Mouse (Mus musculus) adrenal gland, postnatal 10 days (tissue): ENCODE results near the gene Prkca. TPM values are rescaled to one million over a fixed set of nuclear protein-coding genes. Genes with fewer than 3 reads are reported as not detected.

Source experiments
- DNase-seq: peaks from one replicate; pipeline ENCODE4 v3.0.0; 2021; ENCODE audit warnings: mixed read lengths
- total RNA-seq, 2 experiments: library from RNA; stranded (reverse); gene quantifications; 2 replicates each; pipeline ENCODE4 v1.2.3; 2021

The Prkca gene
- total RNA-seq, 2 experiments from 2014 or later, result 10.3 to 16.3 TPM

DNA sequence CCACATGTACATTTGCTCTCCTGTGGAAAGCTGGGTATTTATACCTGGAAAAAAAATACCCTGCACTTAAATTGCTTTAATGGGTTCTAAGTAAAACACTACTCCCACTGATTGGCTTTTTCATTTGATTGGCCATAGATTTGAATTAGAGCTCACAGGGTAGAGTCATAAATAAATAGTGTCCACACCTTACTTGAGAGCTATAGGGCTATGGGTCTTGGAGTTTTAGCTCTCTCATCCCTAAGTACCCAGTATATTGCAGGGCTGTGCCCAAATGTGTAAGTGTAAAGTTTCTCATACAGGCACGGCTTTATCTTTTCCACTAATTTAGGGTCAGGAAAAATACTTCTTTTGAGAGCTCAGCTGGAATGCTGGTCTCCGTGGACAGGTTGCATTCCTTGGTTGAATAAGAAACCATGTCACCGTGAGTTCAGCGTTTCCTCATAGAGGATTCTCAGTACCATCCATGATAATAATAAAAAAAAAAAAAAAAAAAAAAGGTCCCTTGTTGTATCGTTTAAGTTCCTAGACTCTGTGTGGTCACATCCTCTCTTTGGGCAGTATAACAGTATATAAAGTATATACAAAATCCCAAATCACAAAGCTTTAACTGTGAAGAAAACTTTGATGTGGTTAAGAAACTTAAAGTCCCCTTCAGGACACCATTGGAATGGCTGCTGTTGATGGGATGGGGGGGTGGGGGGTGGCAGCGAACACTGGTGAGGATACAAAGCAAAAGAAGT is 82.8 kb downstream of the Prkca start:
- DNase-seq, result no peak

GRCm38 (mm10) chr11:108259391-108259790 is 84.3 kb downstream of the Prkca start:
- peak; percentile 51 for DNase-seq

DNA sequence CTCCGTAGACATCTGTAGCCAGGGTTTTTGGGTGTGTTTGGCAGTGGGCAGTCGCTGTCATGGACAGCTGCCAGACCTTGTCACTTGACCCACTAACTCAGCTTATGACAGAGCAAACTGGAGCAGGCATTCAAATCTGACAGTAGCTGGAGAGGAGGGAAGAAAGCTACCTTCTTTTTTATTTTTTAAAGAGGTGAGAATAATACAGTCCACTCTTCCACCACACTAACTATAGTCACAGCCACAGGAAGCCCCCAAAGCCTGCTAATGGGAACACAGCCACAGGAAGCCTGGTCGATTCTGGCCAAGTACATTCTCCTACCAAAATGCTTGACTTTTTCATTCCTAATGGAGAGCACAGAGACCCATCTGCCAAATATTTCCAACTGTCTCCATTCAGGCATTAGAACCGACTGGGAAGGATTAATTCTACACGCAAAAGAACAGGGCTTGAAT is 84.9 kb downstream of the Prkca start:
- peak; percentile 70 for DNase-seq

- DNase-seq, result no peak
Measured at GRCm38 (mm10) chr11:108257921-108258320, 85.8 kb downstream of the Prkca start.

DNA sequence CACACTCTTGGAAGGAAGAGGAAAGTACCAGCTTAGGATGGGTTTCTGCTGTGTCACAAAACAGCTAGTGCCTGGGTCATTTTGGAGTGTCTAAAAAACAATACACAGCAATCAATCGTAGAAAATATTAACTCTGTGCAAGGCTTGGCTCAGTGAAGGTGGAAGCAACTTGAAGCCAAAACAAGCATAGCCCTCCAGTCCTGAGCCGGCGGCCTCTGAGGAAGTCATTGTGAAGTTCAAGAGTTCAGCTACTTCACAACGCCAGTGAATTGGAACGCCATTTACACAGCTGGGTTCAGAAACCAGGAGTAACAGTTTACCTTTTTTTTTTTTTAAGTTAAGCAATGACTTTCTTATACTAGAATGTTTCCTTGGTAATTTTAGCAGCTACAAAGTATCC is 89.0 kb downstream of the Prkca start:
- DNase-seq, result no peak

GRCm38 (mm10) chr11:108251924-108252775 is 91.6 kb downstream of the Prkca start:
- no peak for DNase-seq

GRCm38 (mm10) chr11:108250829-108251637 is 92.7 kb downstream of the Prkca start:
- no peak for DNase-seq

- DNase-seq, result no peak
Measured at GRCm38 (mm10) chr11:108250146-108250635, 93.5 kb downstream of the Prkca start.

DNA sequence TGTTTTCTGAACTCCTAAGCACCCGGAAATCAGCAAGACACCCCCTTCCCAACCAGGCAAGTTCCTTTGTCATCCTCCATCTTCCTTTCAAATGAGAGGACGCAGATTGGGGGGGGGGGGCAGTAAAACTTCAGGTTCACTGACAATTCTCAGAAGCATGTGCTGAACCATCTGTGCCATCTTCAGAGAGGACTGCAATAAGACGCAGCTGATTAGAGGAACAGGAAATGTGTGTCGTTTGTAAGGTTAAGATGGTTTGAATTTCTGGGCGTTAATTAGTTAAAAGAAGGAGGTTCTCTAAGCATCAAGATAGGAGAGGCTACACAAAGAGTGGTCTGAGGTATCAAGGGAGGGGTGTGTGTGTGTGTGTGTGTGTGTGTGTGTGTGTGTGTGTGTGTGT is 94.2 kb downstream of the Prkca start:
- DNase-seq, result no peak

GRCm38 (mm10) chr11:108249047-108249403 is 94.7 kb downstream of the Prkca start:
- no peak for DNase-seq

DNA sequence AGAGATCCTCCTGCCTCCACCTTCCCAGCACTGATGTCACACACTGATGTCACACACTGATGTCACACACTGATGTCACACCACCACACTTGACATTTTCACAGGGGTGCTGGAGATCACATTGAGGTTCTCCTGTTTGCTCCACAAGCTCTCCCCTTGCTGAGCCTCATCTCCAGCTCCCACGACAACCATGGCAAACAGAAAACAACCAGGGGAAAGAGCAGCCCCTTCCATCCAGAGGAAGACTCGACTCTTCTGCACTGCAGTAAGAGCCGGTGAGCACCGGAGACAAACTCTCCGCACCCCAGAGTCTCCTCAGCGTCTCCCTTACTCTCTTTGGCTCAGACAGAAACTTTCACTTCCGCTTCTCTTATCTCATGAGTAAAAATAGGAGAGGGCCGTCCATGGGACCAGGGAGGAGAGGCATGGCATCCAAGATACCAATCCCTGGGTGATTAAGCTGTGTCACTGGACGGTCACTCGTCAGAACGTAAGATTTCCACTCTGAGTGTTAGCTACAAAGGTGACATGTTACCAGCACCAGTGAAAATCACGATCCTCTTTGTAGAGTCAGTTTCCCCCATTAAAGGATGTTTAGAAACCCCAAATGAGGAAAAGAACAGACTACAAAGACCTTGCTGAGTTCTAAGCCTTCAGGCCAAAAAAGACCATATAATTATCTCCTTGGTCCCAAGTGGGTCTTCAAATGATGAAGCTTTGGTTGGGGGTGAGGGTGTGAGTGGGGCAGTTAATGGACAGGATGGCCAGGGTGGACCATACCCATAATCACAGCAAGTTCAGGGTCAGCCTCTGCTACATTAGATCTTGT is 95.3 kb downstream of the Prkca start:
- DNase-seq, result no peak

- DNase-seq, result no peak
Measured at GRCm38 (mm10) chr11:108247121-108247863, 96.4 kb downstream of the Prkca start.

- DNase-seq, result no peak
Measured at GRCm38 (mm10) chr11:108246267-108246702, 97.4 kb downstream of the Prkca start.

- DNase-seq, result no peak
Measured at GRCm38 (mm10) chr11:108244241-108244640, 99.5 kb downstream of the Prkca start.

DNA sequence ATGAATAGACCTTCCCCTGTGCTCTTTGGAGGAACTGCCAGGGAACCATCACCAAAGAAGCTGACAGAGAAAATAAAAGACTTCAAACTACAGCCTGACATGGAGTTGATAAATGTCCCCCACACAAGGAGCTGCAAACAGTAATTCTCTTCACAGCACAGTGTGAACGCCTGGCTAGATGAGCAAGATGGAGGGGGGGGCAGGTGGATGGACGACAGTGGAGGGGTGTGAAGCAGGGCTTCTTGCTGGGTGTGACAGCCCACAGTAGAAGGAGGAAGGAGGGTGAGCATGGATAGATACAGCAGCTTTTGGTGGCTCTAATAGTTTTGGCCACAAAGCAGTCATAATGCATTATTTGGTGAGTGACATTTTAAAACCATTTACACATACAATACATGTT is 100.1 kb downstream of the Prkca start:
- no peak for DNase-seq

DNA sequence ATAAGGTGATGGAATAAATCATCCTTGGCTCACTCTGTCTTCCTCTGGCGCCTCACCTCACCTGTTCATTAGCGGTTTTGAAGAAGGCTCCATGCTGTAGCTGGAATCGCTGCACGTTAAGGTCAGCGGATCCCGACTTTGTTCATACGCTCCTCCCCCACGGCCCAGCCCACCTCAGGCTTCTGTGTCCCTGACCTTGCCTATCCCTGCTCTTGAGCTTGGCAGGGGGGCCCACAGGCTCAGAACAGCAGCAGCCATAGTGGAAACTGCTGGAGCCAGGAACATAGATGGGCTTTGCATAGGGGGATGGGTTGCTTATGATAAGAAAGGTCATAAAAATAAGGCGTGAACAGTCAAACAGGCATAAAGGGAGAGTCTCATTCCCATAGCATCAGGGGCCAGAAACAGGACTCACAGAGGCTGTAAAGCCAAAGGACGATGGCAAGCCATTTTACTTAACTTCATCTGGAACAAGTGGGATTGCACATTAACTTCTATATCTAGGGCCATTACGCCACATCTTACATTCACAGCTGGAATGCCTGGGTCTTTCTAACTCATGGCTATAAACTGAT is 102.7 kb downstream of the Prkca start:
- DNase-seq, result no peak

- no peak for DNase-seq
Measured at GRCm38 (mm10) chr11:108239173-108239572, 104.6 kb downstream of the Prkca start.

- DNase-seq, result no peak
Measured at GRCm38 (mm10) chr11:108236754-108237428, 106.8 kb downstream of the Prkca start.

DNA sequence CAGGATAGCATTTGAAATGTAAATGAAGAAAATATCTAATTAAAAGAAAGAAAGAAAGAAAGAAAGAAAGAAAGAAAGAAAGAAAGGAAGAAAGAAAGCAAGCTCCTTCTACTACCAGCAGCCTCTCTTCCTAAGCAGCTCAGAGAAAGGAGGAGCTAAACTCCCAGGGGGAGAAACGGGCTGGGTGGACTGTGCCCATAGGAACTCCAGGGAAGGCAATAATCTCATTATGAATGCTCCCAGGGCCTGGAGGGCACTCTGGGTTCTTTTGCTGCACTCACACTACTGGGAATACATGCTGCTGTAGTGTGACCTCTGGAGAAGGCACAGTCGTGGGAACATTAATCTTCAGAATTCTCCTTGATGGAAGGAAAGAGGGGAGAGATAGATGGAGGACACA is 107.5 kb downstream of the Prkca start:
- no peak for DNase-seq
